Mouse (Mus musculus): Measurements from ENCODE around the gene Tgm2.

The Tgm2 gene

DNA sequence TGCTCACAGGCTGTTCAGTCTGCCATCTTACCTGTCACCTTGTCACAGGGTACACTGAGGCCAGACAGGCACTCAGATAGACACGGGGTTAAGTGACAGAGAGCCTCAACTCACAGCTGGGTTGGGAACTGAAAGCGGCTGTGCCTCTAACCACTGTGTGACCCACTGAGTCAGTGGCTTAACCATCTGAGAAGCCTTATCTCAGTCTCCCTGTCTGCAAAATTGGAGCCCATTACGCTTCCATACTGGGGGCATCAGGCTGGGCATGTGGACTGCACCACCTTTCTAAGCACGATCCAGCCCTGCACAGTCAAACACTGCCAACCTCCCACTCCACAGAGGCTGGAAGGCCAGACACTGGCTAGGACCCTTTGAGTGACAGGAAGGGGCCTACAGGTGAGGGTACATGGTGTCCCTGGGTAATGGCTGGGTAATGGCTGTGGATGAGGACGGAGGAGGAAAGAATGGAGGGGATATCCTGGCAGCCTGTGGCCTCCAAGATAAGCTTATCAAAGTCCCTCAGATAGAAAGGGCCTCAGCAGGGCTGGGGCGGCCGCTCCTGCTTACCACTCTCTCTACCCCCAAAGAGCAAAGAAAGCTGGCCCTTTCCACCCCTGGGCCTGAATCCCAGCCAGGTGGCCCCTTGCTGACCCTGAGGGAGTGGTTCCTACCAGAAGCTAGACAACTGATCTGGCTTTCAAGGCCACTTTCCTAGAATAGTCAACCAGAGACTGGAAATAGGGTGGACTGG lies 4.4 kb downstream of the Tgm2 start:
- DNase-seq (ENCODE audit: extremely low spot score, low spot score) = no peak

DNA sequence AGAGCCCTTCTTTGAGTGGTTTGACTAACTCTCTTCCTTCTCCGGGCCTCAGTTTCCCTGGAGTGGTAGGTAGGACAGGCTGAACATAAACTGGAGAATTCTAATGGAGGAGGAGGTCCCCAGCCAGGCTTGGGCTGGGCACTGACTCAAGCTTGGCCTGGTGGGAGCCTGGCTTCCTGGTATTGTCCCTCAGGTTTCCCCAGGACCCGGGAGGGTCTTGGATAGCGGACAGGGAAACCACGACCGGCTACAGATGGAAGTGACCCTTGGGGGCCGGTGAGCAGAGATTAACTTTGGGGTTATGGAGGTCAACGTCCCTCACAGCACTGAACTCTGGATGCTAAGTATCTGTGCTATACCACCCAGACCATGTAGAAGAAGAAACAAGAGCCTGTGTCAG lies 5.0 kb downstream of the Tgm2 start:
- DNase-seq (ENCODE audit: extremely low spot score, low spot score) = no peak

DNA sequence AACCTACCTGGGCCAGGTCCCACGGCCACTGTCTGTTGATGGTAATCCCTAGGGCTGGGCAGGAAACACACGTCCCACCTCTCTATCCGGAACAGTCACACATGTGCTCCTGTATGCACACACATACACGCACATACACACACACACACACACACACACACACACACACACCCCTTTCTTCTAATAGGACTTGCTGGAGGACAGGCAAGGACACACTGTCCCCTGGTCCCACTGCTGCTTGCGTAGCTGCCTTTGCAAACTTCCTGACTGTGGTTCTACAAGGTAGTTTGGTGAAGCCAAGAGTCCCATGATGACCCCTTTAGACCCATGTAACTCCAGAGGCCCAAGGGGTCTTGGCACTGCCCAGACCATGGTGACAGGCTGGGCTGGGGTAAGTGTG lies 5.6 kb downstream of the Tgm2 start:
- no peak for DNase-seq (ENCODE audit: extremely low spot score, low spot score)

DNA sequence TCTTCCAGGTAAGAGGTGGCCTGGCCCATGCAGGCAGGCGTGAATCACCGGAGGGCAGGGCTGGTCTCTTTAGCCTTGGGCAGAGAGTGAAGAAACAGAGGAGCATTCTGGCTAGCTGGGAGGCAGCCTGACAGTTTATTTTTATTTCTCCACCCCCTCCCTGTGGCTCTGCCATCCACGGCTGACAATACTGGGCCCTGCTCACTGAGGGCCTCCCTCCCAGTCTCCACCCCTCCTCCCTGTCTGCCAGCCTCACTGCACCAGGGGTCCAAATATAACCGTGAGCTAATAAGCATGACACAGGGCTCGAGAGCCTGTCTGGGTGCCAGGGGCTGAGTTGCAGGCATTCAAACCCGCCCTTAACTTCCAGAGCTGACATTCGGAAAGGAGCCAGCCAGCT lies 6.6 kb downstream of the Tgm2 start:
- DNase-seq (ENCODE audit: extremely low spot score, low spot score) = no peak

DNA sequence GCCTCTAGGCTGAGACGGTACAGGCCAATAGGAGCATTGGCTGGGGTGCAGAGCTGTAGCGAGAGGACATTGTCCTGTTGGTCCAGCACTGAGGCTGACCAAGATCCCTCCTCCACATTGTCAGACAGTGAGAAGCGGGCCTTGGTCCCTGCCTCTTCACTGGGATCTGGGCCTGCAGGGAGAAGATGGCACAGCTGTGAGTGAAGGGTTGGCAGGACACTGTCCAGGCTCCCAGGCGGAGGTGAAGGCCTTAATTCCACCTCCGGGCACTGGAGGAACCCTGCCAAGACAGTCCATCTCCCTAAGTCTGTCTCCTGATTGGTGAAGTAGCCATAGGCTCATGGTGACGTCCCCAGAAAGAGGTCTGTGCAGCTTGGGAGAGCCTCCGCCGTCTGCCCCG lies 7.5 kb downstream of the Tgm2 start:
- no peak for DNase-seq (ENCODE audit: extremely low spot score, low spot score)

DNA sequence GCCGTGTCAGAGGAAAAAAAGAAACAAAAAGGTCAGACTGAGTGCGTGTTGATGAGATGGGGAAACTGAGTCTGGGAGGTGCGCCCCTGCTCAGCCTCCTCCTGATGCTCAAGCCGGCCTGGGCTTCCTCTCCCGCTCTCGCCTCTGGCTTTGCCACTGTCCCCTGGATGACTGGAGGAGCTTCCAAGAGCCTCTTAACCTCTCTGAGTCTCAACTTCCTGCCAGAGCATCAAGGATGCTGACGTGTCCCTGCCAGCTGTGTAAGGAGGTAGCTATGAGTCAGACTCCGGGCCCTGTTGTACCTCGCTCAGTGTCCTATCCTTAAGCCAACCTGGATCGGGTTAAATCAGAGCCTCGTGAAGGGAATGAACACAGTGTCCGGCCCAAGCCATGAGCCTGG lies 8.5 kb downstream of the Tgm2 start:
- DNase-seq (ENCODE audit: extremely low spot score, low spot score) = no peak

DNA sequence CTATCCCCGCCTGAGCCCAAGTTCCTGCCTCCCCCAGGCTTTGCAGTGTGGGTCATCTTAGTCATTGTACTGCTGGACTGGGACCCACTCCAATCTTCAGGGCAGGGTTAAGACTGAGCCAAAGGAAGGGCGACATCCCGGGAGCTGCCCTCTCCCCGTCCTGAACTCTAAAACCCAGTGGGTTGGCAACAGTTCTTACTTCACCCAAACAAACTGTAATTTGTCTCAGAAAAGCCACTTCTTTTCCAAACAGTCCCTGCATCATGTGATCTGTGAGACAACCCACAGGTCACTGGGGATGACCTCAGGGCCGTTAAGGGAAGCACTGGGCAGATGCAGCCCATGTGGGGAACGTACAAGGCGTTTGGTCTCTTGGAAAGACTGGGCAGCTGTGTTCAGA lies 10.0 kb downstream of the Tgm2 start:
- DNase-seq (ENCODE audit: extremely low spot score, low spot score) = no peak

DNA sequence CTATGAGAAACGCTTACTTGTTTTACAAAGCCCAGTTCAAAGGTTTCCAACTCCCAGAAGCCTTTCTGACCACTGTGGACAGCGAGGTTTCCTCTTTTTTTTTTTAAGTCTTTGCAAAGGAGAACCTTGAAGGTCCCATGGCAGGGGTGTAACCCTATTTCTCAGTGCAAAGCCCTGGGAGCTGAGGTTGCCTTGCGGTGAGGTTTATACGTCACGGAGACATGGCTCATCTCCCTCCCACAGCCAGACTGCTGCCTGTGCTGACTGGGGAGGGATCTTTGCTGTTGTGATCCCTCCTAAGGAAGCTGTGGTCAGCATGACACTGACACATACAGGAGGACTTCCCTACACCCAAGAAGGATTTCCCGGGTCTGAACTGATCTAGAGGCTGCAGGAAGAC lies 13.2 kb downstream of the Tgm2 start:
- DNase-seq (ENCODE audit: extremely low spot score, low spot score) = no peak

DNA sequence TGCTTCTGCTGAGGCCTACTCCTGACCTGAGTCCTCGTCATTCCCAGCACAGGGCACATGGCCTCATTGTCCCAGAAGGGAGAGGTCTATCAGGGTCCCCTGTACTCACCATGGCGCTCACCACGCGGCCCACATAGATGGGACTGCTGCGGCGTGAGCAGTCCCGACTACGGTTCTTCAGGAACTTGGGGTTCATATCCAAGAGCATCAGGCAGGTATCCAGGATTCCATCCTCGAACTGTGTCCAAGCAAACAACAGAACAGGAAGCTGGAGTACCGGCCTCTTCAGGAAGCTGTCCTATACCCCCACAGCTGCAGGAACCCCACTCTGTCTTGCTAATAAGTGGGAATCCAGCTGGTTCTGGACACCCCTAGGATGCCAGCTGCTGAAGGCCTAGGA lies 13.9 kb downstream of the Tgm2 start:
- DNase-seq (ENCODE audit: extremely low spot score, low spot score) = no peak

DNA sequence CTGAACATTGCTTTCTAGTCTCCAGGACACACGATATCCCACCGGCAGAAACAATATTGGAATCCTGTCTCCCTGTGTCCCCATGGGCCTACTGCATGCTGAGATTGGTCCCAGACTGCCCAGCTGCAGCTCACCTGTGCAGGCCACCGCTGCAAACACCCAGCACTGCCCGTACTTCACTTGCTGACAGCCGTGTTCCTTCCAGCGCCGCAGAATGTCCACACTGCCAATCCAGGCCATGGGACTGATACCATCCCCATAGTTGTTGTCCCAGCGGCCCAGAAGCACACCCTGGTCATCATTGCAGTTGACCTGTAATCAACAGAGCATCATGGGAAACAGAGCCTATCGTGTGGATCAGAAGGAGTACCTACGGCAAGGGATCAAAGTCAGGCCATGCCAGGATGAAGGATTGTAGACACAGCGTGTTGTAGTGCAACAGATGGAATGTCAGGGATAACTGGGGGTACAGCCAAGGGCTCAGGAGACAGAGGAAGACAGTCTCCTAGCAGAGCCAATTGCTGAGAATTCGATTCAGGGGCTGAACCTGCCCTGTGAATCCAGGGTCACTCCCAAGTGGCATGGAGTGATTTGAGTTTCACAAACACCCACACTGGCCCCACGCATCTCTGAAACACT lies 14.9 kb downstream of the Tgm2 start:
- no peak for DNase-seq (ENCODE audit: extremely low spot score, low spot score)

DNA sequence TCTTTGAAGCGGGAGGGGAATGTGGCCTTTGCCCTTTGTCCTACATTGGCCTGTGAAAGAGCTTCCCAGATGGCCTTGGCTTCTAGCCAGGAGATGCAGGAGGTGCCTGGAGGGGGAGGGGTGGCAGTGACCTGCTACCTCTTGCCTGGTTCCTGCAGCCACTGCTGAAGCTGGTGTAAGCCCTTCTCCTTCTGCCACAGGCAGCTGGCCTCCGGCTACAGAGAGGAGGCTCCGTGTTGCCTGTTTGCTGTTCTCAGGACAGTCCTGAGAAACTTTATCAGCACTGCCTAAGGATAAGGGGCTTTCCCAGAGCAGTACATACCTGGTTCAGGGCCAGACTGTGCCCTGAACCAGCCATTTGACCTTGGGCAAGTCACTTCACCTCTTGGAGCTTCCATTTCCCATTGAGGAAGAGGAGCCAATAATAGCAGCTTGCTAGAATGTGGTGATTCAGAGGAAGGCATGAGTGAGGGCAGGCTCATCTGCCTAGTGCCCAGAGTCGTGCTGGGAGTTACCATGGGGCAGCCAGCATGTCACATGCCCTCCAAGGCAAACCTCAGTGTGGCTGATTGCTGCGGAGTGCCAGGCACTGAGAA lies 15.7 kb downstream of the Tgm2 start:
- peak; percentile 75 for DNase-seq (ENCODE audit: extremely low spot score, low spot score)

DNA sequence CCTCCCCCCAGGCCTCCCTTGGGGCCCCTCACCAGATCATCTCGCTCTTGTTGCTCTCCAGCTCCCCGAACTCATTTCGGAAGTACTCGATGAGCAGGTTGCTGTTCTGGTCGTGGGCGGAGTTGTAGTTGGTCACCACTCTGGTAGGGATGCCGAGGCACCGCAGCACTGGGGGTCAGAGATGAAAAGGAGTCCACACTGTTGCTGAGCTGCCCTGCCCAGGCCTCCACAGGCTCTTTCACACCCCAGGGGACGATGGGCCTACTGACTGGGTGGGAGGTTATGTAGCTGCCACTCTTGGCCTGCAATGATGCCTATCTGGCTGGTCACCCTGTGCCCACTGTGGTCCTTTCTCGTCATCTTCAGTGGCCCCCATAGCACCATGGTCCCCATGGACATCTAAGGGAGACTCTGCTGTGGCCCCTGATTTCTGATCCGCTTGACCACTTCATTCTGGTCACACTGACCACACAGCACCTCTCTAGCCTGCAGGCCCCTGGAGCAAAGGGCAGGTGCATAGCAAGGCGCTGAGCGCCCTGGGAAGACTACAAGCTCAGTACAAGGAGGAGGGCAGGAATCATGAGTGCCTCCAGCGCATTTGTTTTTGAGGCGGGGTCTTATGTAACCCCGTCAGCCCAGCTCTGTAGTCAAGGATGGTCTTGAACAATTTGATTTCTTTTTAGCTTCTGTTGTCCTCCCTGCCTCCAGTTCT lies 16.8 kb downstream of the Tgm2 start:
- no peak for DNase-seq (ENCODE audit: extremely low spot score, low spot score)

DNA sequence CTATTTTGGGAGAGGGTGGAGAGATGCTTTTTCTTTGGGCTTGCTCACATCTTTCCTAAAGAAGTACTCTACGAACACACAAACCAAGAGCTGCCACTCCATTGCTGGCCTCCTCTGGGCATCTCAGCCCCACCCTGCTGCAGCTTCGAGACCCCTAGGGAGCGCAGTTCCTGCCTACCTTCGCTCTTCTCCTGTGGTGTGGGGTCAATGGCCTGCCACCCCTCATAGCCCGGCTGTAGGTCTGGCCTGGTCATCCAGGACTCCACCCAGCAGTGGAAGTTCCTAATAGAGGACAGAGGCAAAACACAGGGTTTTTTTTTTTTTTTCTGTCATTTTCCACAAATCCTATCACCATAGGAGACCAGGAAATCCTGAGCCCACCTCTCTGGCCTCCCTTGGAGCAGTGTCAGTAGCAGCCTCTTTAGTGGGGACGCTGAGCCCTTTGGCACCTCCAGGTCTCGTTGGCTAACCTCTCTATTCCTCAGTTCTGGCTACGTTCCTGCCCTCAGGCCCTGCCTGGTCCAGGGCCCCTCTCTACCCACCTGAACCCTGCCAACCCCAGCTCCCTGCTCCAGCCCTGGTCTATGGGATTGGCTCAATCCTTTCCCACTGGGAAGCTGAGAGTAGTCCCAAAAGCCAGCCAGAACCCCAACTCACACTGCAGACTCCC lies 17.6 kb downstream of the Tgm2 start:
- DNase-seq (ENCODE audit: extremely low spot score, low spot score) = no peak

DNA sequence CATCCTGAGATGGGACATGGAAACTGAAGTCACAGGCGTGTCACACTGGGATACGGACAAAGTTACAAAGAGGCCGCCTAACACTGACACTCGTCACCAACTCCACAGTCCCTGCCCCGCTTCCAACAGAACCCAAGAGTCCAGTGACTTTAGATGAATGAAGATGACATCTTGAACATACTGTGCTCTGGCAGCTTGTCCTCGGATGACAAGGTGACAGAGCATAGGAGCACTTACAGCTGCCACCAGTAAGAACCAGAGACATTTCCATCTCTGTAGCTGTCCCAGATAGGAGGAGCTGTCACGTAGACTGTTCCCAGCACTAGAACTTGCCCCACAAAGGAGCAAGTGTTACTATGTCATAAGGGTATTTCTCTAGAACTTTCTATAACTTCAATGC lies 18.4 kb downstream of the Tgm2 start:
- no peak for DNase-seq (ENCODE audit: extremely low spot score, low spot score)

DNA sequence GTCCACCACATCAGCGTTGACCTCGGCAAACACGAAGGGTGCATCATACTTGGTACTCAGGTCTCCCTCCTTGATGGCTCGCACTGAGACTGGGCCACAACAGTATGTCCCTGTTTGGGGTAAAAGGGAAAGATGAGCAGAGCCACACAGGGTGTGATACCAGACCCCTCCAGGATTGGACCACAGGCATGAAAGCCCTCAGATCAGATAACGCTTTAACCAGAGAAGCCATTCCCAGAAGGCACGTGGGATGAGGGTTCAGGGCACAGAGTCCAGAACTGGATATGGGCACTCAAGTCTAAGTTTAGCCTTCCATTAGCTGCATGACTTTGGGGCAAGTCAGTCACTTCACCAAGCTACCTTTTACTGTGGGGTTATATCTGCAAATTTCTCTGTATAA lies 19.0 kb downstream of the Tgm2 start:
- no peak for DNase-seq (ENCODE audit: extremely low spot score, low spot score)

DNA sequence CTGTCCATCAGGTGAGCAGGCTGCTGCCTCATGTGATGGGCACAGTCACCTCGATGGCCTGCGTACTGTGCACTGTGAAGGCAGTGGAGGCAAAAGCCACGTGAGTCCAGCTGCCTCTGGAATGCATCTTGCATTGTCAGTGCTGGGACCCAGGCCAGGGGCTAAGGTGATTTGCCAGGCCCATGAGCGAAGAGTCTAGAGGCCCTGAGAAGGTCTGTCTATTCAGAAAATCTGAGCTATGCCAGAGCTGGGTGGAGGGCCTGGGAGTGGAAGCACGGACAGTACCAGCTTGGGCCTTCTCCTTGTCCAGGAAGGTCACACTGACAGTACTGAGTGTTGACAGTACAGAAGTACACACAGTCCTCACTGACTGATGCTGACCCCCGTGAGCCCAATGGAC lies 23.4 kb downstream of the Tgm2 start:
- DNase-seq (ENCODE audit: extremely low spot score, low spot score) = no peak

DNA sequence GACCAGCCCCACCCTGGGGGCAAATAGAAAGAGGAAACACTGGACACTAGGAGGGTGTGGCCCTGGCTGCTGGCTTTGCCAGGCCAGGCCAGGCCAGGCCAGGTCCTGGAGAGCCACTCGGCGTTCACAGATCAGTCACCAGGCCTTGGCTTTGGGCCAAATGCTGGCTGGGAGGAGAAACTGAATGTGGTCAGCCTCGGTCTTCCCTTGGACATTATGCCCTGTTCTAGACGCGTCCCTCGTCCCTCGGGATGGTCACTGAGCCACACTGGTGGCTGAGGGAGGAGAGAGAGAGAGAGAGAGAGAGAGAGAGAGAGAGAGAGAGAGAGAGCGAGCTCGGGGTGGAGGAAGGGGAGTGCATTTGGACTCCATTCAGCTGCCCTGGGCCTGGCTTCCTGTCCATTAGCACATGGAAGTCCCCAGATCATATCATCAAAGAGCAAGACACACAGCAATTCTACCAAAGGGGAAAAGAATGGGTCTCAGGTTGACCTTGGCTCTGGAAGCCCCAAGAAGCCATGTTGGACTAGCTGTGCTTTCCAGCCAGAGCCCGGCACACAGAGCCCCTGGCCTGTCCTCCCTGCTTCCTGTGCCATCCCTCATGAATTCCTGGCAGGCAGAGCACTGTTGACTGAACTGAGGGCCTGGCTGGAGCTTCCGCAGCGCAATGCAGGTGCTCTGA lies 24.4 kb downstream of the Tgm2 start:
- no peak for DNase-seq (ENCODE audit: extremely low spot score, low spot score)

DNA sequence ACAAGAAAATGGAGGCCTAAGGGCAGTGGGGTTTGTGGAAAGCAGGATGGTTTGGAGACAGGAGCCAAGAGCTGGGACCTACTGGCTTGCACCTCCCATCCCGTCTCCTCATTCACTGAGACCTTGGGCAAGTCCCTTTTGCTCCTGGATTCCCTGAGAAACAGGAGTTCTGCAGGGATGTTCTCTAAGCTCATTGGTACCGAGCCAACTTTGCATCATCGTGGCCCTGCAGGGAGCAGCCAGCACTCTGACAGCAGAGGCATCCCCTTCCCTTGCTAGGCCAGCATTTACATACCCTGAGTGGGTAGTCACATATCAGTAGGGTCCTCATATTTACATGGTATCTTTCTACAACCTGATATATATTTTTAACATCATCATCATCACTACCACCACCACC lies 25.4 kb downstream of the Tgm2 start:
- DNase-seq (ENCODE audit: extremely low spot score, low spot score) = no peak

DNA sequence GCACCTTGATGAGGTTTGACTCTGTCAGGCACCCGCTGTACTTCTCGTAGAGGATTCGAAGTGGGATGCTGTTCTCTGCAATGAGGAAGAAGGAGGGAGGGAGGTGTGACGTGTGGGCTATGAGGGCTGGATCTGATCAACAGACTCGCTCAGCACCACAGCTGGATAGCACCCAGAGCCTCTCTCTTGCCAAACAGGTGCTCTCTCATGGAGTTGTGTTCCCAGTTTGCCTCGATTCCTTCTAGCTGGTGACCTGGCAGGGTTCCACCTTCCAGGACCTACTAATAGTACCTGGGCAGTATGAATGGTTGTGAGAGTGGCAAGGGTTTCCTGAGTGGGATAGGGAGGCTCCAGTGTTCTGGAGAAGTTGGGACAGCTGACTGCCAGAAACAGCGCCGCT lies 26.0 kb downstream of the Tgm2 start:
- DNase-seq (ENCODE audit: extremely low spot score, low spot score) = no peak

DNA sequence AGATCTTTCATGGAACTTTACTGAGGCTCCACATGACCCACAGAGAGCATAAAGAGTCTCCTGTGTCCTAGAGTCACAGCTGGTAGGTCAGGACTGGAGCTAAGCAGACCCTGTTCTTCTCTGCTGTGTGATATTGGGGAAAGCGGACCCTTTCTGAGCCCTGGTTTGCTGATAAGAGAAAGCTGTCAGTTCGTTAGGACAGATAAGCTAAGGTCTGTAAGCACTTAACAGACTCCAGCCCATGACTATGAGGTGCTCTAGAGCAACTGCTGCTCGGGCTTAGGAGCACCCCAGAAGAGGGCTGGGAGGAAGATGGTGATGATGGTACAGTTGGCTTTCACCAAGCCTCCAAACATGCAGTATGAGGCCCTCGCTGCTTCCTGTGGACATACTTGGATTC lies 27.1 kb downstream of the Tgm2 start:
- no peak for DNase-seq (ENCODE audit: extremely low spot score, low spot score)

DNA sequence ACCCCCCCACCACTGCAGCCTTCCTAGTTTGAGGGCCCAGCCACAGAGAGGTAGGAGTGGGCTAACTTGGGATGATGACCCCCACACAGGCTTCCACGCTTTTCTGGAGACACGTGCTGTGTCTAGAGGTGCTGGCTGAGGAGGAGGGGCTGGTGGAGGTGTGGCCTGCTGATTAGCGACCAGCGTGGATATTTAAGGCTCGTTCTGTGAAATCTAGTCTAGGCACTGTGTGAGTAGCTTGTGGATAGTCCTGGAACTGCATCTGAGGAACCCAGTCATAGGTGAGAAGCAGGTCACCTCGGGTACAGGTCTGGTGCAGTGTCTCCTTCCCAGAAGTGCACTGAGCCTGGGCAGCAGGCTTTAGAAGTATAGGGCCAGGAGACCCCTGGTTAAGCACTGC lies 29.6 kb downstream of the Tgm2 start:
- no peak for DNase-seq (ENCODE audit: extremely low spot score, low spot score)

Measured in neural tube, embryonic 10.5 days (tissue).